Mouse (Mus musculus): ENCODE data around the gene Dpp7.
A peak's percentile ranks its signal among the peaks of the same experiment; 100 is the strongest.

Dpp7 gene

GRCm38 (mm10) chr2:25356208-25357079 is at the start of gene Dpp7:
Gene Dpp7, minus strand, starts transcription at chr2:25356359.
- DNase-seq (ENCODE audit: low spot score) = peak; percentile 88

- DNase-seq (ENCODE audit: low spot score) = no peak
These were observed 47.8 kb upstream of the Dpp7 start for GRCm38 (mm10) chr2:25403994-25404393.

- peak; percentile 91 for DNase-seq (ENCODE audit: low spot score)
These were observed 46.9 kb upstream of the Dpp7 start for GRCm38 (mm10) chr2:25402972-25403601.

GRCm38 (mm10) chr2:25402377-25402971 is 46.3 kb upstream of the Dpp7 start:
- peak; percentile 84 for DNase-seq (ENCODE audit: low spot score)

- DNase-seq (ENCODE audit: low spot score) = no peak
These were observed 44.6 kb upstream of the Dpp7 start for GRCm38 (mm10) chr2:25400764-25401163.

- no peak for DNase-seq (ENCODE audit: low spot score)
These were observed 44.1 kb upstream of the Dpp7 start for GRCm38 (mm10) chr2:25400291-25400690.

- no peak for DNase-seq (ENCODE audit: low spot score)
These were observed 42.9 kb upstream of the Dpp7 start, which contains the start of gene Npdc1 for GRCm38 (mm10) chr2:25399051-25399450. Gene Npdc1, plus strand, starts transcription at chr2:25399351.

GRCm38 (mm10) chr2:25398065-25398464 is 41.9 kb upstream of the Dpp7 start:
- no peak for DNase-seq (ENCODE audit: low spot score)

- DNase-seq (ENCODE audit: low spot score) = no peak
These were observed 40.9 kb upstream of the Dpp7 start for GRCm38 (mm10) chr2:25397010-25397409.

- no peak for DNase-seq (ENCODE audit: low spot score)
These were observed 40.4 kb upstream of the Dpp7 start for GRCm38 (mm10) chr2:25396597-25396983.

GRCm38 (mm10) chr2:25395721-25396596 is 39.8 kb upstream of the Dpp7 start, which contains the start of gene Entpd2:
Gene Entpd2, plus strand, starts transcription at chr2:25395874.
- no peak for DNase-seq (ENCODE audit: low spot score)

- DNase-seq (ENCODE audit: low spot score) = peak; percentile 56
These were observed 38.4 kb upstream of the Dpp7 start for GRCm38 (mm10) chr2:25394281-25395221.

- DNase-seq (ENCODE audit: low spot score) = no peak
These were observed 35.1 kb upstream of the Dpp7 start for GRCm38 (mm10) chr2:25391266-25391665.

- DNase-seq (ENCODE audit: low spot score) = no peak
These were observed 28.3 kb upstream of the Dpp7 start for GRCm38 (mm10) chr2:25384492-25384891.

- DNase-seq (ENCODE audit: low spot score) = peak; percentile 61
These were observed 20.4 kb upstream of the Dpp7 start for GRCm38 (mm10) chr2:25376589-25376988.

GRCm38 (mm10) chr2:25373431-25373830 is 17.3 kb upstream of the Dpp7 start:
- no peak for DNase-seq (ENCODE audit: low spot score)

- DNase-seq (ENCODE audit: low spot score) = no peak
These were observed 16.7 kb upstream of the Dpp7 start for GRCm38 (mm10) chr2:25372644-25373391.

- DNase-seq (ENCODE audit: low spot score) = peak; percentile 88
These were observed 15.8 kb upstream of the Dpp7 start, which contains the start of gene Sapcd2 for GRCm38 (mm10) chr2:25371764-25372643. Gene Sapcd2, plus strand, starts transcription at chr2:25372321.

- DNase-seq (ENCODE audit: low spot score) = no peak
These were observed 13.8 kb upstream of the Dpp7 start for GRCm38 (mm10) chr2:25369996-25370395.

Measured in layer of hippocampus, adult 11-12 months (tissue).